Mouse (Mus musculus) monocyte, adult 2 months (primary cell): ENCODE results near the gene Paqr9.

Experiments used
- DNase-seq, 2 experiments: peaks; one replicate each; pipeline ENCODE4 v3.0.0; 2022; ENCODE audit warnings: low spot score in 2 of 2, low read depth in 1 of 2

The Paqr9 gene

DNA sequence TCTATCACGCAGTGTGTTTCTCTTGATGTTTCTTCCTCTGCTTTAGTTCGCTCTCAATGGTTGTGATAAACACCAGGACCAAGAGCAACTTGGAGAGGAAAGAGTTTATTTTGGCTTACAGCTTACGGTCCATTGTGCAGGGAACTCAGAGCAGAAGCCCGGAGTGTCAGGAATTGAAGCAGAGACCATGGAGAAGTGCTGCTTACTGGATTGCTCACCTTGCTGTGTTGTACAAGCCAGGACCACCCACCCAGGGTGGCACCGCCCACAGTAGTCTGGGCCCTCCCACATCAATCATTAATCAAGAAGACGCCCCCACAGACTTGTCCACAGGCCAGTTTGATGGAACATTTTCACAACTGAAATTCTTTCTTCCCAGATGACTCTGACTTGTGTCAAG, 18.0 kb downstream of the Paqr9 start:
- DNase-seq: no peak

DNA sequence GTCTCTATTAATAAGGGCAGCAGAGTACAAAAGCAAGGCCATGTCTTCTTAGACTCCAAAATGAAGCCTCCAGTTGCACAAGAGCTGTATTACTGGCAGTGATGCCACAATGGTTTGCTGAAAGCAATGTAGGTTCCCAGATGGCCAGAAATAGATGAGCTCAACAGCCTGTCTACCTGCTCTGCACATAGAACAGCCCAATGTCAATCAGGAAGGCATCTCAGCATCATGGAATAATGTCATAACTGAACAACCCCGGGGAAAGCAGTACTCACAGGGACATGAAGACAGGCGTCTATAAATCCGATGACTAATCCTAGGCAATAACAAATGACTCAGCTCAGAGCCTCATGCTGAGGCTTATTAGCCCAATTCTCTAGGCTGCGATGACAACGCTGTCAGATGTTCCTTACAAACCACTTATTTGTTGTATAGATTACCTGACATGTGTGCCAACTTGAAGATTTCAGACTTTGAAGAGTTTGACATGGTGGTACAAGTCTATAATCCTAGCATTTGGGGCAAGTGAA, 19.0 kb downstream of the Paqr9 start:
- no peak for DNase-seq

DNA sequence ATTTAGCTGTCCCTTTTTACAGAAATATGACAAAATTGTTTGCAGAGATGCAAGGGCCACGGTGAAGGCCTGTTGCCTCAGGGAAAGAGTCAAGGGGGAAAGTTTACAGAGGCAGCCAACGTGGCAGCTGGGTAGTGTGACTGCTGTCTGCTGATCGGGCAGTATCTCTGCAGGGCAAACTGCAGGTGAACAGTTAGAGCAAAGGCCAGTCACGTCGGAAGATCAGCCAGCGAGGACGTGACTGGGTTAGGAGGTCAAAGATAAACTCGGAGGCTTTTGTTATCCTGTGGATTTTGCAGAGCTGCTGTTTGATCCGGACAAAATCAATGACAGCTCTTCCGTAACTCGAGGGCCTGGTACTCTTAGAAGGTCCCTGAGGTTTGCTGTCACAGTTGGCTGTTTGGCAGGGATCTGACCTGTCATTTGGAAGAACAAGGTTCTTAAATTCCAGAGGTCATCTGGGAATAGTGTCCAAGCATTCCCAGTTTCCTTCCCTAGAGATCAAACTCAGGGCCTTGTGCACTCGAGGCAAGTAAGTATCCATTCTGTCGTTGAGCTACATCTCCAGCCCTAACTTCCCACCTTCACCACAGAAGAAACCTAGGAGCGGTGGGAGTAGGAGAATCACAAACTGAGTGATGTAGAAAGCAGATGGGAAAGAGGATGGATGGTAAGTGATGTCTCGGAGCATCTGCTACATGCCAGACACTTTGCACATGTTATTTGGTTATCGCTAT, 21.7 kb downstream of the Paqr9 start:
- no peak for DNase-seq

DNA sequence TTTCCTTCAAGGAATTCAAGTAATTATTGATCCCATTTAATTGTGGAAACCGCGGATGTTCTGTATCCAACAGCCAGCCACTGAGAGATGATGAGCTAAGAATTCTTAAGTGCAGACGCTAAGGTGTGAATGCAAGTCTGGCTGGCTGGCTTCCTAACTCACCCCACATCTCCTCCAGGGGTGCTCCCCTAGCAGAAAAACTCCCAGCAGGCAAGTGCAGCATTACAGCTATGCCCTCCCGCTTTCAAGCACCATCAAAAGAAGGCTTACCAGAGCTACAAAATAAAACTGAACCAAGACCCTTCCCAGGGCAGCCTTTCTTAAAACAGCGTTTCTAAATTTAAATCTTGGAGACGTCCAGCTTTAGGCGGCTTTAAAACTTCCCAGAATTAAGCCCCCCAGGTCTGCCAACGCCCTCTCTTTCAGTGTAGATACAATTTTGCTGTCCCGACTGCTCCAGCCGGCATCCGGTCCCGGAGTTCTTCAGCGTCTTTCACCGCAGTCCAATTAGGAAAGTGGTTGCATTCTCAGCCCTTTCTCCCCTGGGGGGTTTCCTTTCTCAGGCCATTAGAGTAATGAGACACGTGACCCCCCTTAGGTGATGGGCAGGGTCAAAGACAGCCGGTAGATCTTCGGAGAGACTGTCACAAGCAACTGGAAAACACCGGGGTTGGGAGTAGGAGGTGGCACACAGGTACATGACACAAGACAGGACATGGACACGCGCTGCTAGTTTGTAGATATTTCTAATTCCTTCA, 22.5 kb downstream of the Paqr9 start:
- DNase-seq: no peak

DNA sequence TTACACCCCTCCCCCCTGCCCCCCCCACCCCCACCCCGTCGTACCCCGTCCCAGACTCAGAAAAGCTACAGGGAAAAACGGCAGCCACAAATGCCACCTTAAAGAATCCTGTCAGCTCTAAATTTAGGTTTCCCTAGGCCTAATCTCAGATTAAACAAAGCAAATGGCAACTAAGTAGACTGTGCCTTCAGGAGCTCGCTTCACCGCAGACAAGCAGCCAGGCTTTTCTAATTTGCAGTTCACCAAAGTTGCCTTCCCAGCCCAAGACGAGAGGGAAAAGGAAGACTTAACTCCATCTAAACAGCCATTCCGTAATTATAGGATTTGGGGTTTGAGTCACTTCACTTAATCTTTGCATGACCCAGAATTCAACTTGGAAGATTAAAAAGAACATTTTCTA, 23.1 kb downstream of the Paqr9 start:
- no peak for DNase-seq

DNA sequence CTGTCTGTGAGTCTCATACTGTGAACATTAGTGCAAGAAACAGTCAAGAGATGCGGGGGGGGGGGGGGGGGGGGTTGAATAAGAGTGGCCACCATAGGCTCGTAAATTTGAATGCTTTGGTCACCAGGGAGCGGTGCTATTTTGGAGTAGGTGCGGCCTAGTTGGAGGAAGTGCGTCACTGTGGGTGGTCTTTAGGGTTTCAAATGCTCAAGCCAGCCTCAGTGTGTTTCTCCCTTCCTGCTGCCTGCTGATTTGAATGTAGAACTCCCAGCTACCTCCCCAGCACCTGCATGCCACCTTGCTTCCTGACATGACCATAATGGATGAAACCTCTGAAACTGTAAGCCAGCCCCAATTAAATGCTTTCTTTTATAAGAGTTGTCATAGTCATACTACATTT, 26.6 kb downstream of the Paqr9 start:
- no peak for DNase-seq

DNA sequence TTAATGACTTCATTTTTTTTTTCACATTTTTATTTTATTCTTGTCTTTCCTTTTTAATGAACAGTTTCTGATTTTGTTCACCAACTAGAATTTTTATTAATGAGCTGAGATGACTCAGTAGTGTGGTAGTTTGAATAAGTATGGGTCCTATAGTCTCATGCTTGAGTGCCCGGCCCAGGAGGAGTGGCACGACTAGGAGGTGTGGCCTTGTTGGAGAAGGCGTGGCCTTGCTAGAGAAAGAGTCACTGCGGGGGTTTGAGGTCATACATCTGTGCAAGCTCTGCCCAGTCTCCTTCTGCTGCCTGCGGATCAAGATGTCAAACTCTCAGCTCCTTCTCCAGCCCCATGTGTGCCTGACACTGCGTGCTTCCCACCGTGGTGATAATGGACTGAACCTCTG, 28.6 kb downstream of the Paqr9 start:
- no peak for DNase-seq

DNA sequence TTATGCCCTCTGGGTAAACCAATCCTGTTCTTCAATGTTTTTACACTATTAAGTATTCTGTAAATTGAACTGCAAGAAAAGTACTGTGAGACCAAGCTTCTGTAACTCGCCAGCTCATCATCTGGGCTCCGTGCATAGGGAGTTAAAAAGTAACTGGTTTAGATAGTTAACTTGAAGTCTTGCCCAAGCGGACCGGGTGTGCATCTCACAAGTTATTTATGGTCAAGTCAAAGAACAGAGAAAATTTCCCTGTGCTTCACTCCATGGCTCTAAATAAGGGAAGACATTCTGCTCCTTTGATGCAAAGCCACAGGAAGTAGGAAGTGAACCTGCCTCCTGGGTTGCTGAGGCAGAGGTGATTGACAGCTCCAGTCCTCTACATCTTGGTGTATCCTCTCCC, 34.8 kb downstream of the Paqr9 start:
- DNase-seq: no peak

DNA sequence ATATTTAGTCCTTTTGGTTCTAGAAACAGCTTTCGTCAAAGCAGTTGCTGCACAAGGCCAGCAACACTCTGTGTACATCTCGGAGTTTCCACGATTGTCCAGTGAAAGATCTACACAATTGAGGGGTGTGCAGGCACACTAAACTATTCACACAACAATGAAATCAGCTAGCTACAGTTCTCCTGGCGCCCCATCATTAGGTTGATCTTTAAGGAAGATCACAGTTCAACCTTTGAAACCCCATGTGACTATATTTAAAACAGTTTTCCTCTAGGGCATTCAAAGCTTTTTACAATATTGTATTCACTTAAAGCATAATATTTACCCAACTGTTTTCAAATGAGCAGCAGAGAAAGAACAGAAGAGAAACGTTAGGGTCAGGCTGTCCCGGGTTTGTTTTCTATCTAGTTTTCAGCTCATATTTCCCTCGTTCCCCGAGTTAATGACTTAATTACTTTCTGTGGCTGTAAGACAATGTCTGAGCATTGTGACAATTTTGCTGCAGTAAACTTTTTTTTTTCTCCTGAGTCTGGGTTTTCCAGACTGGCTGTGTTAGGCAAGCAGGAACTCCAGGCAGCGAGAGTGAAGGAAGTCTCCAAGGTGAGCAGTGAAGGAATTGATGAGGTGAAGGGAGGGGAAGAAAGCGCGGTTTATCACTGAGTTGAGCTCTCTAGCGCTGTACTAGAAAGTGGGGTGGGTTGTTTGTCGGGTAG, 38.2 kb downstream of the Paqr9 start:
- no peak for DNase-seq

DNA sequence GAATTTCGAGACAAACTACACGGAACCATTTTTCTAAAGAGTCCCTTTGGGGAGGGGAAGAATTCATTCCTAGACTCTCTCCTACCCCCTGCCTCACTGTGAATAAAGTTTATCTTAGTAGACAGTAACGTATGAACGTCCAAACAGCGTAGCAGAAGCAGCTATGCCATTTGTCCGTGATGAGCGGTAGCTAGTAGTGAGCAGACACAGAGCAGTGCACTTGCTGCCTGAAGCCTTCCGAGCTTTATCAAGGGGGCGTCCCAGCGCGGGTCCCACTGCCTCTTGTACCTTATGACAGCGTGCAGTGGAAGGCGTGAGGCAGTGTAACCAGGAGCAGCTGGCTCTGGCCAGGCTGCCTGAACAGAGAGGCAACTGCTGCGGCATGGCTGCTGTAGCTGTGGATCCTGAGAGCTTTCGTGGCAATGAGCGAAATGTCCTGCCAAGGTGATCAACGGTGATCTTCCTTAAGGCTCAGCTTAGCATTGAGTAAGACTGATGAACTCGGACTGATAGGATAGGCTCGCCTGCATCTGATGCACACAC, 38.8 kb downstream of the Paqr9 start:
- DNase-seq: no peak

DNA sequence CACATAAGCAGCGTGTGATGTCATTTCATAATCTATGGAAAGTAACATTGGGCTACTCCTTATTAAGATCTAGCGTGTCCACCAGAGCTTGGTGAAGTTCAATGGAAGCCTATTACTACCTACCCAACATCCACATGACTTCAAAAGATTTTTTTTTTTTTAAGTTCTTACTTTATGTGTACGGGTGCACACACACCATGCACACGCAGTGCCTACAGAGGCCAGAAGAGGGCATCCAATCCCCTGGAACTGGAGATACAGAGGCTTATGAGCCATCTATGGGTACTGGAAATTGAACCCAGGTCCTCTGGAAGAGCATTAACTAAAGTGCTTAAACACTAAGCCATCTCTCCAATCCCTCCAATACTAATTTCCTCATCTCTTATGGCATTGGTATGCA, 39.9 kb downstream of the Paqr9 start:
- no peak for DNase-seq

DNA sequence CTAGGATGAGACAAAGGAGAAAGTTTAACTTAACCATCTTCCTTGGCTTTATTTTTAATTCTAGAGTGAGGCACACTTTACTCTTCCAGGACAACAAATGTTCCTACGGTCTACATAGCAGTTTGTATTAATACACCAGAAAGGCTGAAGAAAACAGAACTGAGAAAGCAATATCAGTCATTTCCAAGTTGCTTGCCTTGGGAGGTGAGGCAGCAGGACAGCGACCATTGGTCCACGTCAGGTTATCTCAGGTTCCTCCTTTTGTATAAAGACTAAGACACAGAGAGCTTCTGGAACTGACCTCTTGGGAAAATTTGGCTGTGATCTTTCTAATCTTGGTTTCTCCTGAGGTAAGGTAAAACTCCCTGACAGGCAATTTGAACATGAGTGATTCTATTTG, 43.4 kb downstream of the Paqr9 start:
- DNase-seq: no peak

DNA sequence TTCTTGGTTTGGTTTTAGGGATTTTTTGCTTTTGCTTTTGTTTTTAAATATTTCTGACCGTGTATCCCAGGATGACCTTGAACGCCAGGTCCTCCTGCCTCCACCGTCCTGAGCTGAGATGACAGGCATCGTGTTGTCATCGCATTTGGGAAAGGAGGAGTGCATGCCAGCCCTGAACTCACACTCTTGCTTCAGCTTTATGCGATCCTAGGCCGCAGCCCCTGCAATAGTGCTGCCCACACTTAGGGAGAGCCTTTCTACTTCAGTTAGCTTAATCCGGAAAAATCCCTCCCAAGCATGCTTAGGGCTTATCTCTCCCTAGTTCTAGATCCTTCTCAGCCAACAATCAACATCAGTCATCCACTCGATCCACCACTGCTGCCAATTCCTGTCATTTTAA, 43.9 kb downstream of the Paqr9 start:
- DNase-seq: no peak

DNA sequence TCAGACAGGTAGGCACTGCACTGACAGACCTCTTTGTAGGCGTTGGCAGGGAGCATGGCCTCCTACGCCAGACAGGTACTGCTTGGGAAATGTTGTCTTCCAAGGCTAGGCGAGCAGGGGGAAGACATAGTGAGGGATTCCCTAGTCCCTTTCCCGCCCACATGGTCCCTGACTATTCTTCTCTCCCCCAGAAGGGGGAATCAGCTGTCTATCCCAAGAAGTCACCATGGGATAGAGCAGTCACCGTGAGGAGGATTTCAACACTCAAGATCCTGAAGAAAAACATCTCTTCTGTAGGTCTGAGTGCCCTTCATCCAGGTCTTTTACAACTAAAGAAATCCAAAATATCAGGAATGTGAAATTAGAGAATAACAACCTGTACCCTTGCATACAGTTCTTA, 47.7 kb downstream of the Paqr9 start:
- no peak for DNase-seq

DNA sequence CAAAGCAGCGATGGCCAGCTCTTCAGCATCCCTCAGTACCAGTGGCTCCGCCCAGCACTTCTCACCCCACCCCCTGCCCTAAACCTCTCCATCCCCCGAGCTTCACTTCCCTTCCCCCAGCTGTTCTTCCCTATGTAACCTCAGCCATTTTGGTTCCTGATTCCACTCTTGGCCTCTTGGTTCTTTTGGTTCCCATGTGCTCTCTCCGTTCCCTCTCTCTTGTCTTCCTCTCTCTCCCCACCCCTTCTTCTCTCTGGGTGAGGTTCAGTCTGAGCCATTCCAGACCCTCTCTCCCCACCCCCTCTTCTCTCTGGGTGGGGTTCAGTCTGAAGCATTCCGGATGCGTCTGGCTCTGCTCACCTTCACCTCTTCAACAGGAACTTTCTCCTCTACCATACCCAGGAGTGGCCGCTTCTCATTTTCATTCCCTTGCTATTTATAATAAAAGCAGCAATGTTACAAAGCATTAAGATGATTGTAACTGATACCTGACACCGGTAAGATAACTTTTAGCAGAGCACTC, 52.9 kb downstream of the Paqr9 start:
- DNase-seq: no peak

DNA sequence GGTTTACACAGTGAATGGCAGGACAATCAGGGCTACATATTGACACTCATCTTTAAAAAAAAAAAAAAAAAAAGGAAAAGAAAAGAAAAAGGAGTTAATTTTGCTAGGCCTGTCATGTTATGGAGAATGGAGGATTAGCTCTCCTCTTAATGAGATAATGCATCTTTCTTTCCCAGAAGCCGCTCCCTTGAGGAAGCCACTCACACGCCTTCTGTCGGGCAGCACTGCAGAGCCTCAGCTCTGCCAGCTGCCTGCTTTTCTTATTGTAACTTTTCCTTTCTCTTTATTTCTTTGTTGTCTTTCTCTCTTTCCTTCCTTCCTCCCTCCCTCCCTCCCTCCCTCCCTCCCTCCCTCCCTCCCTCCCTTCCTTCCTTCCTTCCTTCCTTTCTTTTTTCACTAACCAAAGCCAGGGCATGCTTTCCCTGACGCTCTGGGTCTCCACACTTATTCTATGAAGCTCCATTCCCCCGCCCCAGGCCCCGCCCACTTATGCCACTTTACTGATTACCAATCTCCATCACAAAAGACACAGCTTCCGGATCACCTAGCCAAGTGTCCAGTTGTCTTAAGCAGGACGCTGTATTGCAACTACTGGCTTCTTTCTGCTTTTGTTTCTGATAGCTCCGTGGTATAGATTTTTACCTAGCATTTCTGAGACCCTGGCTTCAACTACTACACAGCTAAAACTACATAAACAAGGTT, 54.1 kb downstream of the Paqr9 start:
- DNase-seq: no peak

DNA sequence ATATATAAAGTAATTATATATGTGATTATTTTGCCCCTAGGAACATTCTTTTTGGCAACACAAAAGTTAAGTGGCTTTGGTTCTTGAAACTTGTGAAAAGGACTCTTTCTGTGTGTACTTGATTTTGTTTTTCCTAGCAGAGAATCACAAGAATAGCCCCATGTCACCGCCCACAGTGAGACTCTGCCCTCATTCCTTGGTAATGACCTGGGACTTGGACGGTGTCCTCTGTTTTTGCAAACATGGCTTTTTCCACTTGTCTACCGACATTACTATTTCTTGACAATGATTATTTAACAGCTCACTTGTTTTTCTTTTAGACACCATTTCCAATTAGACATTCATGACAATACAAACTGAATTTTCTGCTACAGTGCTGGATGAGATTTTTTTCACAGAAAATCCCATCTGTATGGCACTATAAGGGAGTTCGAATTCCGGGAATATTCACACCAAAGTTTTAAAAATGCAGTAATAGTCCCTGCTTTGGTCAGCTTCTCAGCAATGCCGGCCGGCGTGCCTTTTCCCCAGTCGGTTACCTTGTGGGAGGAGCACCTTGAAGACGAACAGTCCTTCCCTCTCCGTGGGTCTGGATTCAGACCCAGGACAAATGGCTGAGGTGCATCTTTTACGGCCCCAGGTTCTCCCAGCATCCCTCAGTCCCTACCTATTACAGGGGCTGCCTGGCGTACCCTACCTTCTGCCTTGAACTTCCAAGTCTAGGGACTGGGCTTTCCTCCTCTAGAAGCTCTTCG, 55.6 kb downstream of the Paqr9 start:
- DNase-seq: no peak

DNA sequence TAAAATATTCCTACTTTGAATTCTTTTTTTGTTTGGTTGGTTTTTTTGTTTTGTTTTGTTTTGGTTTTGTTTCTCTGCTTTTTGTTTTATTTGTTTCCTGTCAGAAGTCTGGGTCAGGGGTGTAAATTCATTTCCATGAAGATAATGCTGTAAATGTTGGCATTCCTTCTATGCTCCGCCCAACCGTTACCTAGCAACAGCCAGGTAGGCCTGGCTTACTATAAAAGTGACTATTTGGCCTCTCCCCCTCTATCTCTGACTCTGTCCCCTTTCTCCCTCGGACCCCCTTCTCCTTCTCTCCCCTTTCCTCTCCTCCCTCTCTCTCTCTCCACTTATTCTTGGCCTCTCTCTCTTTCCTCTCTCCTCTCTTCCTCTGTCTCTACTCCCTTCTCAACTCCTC, 56.5 kb downstream of the Paqr9 start:
- no peak for DNase-seq
